Mouse (Mus musculus): Measurements from ENCODE around the gene Rnf167.

Gene Rnf167

DNA sequence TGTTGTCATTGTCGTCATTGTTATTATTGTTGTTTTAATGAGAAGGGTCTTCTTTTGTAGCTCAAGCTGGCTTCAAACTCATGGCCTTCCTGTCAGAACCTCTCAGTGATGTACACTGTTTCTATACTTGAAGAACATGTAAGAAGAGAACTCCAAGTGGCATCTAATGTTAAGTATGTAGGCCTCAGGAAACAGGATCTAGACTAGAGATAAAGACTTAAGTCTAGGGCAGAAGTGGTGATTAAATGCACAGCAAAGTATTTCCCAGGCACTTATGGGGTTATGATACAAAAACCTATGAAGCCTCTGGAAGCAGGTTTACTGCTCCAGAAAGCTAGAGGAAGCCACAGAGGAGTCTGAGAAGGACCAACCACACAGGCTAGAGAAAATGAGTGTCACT is 8.7 kb upstream of the Rnf167 start:
- DNase-seq: no peak

DNA sequence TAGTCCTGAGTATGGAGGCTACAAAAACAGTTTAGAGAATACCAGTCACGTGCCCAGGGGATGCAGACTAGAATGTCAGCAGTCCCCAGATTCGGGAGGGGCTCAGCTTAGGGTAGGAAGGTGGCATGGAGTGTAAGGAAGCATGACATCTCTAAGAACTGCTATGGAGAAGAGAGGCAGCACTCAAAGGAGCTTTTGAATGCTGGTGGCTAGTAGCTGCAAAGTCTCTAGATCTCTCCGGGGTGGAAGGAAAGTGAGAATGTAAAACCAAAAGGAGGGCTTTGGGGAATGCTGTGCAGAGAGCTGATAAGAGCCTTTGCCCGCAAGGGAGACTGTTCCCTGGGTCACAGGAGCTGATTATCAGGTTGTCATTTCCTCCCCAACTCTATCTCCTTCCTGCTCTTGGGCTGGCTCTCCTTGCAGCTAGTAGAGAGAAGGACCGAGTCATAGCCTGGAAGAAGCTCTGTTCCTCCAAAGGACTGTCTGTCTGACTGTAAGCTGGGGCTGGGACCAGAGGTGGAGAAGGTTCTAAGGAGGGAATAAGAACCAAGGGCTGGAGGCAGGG is 8.2 kb upstream of the Rnf167 start, which contains the start of gene Gp1ba:
Gene Gp1ba (plus strand): TSS at position 409 of the 565 bp plus-strand sequence.
- no peak for DNase-seq

DNA sequence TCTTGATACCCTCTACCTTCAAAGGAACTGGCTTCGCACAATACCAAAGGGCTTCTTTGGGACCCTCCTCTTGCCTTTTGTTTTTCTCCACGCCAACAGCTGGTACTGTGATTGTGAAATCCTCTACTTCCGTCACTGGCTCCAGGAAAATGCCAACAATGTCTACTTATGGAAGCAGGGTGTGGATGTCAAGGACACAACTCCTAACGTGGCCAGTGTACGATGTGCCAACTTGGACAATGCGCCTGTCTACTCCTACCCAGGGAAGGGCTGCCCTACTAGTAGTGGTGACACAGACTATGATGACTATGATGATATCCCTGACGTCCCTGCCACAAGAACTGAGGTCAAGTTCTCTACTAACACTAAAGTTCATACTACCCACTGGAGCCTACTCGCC is 7.1 kb upstream of the Rnf167 start:
- no peak for DNase-seq

DNA sequence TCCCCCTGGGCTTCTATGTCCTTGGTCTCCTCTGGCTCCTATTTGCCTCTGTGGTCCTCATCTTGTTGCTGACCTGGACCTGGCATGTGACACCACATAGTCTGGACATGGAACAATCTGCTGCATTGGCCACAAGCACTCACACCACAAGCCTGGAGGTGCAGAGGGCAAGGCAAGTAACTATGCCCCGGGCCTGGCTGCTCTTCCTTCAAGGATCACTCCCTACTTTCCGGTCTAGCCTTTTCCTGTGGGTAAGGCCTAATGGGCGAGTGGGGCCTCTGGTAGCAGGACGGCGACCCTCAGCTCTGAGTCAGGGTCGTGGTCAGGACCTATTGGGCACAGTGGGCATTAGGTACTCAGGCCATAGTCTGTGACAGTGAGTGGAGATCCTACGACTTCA is 5.8 kb upstream of the Rnf167 start:
- DNase-seq: no peak

DNA sequence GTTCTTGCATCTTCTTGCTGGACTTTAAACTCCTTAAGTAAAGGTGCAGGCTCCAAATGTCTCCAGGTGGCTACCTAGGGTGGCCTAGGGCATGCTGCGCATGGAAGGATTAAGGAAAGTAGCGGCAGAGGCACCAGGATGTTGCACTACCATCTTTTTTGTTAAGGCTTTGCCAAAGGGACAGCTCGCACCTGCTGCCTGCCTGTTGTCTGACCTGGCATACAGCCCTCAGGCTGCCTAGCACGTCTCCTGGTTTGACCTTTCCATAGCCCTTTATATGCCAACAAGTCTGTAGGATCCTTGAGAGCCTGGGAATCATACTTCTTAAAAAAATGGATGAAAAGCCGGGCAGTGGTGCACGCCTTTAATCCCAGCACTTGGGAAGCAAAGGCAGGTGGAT is 4.0 kb upstream of the Rnf167 start:
- no peak for DNase-seq

DNA sequence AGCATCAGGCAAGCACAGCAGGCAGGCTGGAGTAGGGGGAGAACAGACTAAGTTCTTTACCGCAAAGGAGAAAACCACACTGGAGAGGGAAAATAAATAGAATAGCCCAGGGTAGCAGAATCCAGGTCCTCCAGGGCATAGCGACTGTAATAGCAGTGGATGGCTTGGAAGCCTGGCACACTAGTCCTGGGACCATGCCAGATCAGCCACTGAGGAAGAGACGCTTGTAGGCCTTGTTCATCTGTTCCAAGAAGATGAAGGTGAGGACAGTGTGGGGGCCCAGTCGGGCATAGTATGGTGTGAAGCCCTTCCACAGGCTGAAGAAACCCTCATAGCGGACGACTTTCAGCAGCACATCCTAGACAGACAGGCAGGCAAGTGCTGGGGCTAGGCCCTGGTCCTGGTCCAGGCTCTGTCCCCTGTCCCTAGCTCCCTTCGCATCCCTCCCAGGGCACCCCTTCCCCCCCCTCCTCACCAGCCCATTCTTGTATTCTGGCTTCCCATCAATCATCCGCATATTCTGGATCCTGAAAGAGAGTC is 2.4 kb upstream of the Rnf167 start:
- no peak for DNase-seq

DNA sequence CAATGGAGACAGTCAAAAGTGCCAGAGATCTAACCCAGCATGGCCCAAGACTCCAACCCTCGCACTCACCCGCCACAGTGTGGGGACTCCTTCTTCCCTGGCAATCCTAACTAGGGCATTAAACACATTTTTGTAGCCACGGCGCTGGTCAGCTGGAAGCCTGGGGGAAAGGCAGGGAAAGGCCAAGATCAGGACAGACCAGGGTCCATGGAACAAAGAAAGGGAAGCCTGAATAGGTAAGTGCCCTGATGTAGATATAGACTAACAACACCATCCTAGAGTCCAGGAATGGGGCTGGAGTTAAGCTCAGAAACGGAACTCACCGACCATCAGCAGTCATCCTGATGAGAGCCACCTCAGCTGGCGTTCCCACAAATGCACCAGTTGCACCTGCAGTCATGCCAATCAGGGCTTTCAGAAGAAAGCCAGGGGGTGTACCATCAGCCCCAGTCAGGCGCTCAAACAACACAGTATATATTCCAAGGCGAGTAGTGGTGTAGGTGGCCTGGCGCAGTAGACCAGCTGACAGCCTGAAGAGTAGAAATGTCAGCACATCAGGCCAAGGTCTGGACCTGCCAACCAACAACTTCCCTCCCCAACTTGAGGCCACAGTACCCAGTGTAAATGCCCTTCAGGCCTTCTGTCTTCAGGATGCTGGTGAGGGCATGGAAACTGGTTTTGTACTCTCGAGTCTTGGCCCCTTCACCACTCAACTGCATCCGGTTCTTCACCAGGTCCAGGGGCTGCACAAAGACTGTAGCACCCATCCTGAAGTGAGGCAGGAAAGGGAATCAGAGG is 1.4 kb upstream of the Rnf167 start:
- DNase-seq: no peak

DNA sequence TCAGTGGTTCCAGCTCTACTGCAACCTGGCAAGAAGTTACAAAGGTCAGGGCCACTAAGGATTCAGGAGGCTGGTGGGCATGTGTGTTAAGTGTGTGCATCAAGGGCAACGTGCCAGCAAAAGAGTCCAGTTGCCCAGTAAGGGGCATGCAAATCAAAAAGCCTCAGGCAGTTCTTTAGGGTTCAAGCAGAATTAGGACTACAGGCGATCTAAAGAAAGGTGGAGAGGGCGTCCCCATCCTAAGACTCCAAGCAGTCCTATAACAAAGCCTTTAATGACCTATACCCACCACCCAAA is 828 bp upstream of the Rnf167 start:
- DNase-seq: no peak

DNA sequence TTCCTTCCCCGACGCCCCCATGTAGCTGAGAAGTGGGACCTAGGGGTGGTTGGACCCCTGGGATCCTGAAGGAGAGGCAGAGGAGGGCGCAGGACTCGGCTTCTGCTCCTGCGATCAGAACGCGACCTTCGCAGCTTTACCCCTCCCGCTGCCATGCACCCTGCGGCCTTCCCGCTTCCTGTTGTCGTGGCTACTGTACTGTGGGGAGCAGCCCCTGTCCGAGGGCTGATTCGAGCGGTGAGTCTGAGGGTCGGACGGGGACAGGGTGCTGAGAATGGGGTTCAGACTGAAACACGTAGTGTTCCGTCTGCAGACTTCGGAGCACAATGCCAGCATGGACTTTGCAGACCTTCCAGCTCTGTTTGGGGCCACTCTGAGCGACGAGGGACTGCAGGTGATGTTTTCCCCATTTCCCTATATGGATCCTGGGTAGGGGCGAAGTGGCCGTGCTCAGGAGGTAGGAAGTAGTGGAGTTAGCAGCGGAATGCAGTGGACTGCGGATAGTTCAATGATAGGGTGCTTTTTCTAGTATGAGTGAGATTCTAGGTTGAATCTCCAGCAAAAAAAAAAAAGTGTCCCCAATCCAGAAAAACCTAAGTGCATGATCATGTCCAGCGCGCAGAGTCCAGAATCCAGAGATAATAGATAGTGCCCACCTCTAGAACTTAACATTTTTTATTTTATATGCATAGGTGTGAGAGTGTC is 833 bp downstream of the Rnf167 start:
- peak; percentile 66 to 77 for DNase-seq

DNA sequence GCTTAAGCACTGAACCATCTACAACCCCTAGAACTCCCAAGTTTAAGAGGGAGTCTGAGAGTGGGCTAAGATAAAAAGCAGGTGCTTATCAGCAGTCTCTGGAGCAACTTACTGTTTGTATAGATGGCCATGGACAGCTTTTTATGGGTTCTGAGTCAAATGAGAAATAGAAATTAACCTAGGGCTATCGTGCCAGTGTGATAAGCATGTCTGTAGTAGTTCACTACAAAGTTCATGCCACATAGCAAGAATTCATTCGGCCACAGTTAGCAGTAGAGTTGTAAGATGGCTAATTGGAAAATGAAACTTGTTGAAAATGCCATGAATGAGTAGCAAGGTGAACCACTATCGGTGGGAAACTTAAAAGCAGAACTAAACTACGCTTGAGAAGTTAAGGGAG is 1.5 kb downstream of the Rnf167 start:
- no peak for DNase-seq

DNA sequence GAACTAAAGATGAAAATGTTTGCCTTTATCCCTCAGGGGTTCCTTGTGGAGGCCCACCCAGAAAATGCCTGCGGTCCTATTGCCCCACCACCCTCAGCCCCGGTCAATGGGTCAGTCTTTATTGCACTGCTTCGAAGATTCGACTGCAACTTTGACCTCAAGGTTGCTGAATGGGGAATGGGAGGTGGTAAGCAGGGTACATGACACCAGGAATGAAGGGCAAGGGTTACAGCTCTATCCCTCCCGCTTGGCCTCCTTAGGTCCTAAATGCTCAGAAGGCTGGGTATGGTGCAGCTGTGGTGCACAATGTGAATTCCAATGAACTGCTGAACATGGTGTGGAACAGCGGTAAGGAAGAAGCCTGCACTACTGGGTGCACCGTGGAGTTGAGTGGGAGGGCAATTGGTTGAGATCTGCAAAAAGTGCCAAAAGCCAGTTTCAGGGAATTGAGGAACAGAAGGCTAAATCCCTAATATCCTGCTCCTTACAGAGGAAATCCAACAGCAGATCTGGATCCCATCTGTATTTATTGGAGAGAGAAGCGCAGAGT is 2.2 kb downstream of the Rnf167 start:
- no peak for DNase-seq

DNA sequence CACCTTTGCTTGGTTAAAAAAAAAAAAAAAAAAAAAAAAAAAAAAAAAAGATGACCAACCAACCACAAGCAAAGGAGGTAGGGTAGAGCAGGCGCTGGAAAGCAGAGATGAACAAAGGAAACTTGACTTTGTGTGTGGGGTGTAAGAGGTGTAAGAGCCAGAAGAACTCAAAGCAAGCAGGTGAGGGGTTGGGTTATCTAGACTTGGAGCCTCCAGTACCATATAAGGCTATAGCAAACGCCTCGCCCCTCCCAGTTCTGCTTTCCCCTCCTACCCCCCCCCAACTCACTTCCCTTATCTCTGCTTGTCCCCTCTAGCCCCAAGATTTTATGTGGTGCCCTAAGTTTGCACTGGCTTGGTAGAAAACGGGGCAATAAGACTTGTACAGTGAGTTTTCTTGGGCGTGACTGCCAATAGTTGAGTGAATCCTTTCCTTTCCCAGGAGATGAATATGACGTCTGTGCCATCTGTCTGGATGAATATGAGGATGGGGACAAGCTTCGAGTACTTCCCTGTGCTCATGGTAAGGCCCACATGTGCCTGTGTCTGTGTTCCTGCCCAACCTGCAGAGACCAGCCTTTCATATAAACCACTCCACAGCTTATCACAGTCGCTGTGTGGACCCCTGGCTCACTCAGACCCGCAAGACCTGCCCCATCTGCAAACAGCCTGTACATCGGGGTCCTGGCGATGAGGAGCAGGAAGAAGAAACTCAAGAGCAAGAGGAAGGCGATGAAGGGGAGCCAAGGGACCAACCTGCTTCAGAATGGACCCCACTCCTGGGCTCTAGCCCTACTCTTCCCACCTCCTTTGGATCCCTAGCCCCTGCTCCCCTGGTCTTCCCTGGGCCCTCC is 3.5 kb downstream of the Rnf167 start:
- peak; percentile 48 to 67 for DNase-seq

DNA sequence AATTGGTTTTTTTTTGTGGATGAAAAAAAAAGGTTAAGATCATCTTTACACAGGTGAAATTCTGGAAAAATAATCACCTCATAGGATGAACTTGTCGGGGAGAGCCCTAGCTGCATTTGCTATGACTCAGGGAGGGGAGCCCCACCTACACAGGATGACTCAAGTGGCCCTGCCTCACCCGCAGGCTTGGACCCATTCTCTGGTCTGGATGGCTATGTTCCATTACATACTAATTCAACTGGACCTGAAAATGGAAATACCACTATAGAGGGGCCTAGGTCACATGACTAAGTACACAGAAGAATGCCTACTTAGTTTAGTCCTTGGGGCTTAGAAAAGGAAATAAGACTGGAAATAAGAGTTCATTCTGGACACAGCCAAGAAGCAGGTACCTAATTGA is 4.4 kb downstream of the Rnf167 start:
- peak in 1 of 2 experiments; percentile 35 for DNase-seq

DNA sequence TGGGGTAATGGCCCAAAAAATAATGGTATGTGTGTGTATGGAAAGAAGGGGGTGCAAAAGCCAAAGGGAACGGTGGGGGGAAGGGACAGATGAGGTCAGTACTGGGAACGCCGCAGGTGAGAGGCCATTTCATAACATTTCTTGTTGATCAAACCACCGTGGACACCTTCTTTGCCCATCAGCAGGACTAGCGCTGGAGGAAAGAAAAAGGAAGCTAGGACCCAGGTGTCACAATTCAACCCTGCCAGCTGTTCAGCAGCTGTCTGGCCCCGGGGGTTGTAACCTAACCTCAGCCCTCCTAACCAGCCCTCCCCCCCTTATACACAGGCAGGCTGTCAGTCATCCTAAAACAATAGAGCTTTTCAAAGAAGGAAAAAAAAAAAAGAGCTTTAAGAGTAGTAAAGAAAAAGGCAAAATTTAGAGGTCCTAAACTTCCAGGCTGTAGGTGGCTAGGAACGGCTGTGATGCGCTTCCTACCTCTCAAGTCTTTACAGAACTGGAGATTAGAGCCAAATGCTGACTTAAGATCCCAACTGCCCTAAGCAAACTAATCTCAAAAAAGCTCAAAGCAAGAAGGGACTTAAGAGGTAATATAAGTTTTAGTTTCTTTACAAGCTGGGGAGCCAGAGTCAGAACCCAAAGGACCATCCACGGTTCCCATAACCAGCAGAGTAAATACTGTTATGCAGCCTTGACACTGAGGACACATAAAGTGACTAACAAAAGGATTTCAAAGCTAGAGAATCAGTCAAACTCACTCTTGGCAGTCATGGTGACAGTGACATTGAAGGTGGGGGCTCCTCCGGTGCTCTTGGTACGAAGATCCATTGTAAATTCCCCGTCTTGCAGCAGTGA is 5.2 kb downstream of the Rnf167 start:
- DNase-seq: peak; percentile 54 to 75

DNA sequence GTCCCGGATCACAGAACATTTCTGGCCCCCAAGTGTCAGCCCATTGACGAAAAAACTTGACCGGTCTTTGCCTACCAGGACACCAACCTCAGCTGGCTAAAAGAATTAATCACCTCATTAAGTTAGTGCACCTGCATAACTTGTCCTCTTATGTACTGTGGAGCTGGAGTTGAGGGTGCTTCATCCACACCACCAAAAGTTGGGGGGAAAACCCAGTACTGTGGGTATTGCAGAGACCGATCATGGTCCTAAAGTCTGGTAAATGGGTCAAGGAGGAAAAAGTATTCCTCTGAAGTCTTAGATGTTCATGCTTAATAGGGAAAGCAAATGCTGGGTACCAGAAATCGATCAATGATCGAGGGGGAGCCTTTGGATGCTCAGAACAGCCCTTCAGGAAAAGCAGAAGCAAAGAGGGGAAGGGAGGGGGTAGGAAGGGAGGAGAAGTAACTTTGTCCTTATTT is 5.9 kb downstream of the Rnf167 start:
- peak in 1 of 2 experiments; percentile 27 for DNase-seq

DNA sequence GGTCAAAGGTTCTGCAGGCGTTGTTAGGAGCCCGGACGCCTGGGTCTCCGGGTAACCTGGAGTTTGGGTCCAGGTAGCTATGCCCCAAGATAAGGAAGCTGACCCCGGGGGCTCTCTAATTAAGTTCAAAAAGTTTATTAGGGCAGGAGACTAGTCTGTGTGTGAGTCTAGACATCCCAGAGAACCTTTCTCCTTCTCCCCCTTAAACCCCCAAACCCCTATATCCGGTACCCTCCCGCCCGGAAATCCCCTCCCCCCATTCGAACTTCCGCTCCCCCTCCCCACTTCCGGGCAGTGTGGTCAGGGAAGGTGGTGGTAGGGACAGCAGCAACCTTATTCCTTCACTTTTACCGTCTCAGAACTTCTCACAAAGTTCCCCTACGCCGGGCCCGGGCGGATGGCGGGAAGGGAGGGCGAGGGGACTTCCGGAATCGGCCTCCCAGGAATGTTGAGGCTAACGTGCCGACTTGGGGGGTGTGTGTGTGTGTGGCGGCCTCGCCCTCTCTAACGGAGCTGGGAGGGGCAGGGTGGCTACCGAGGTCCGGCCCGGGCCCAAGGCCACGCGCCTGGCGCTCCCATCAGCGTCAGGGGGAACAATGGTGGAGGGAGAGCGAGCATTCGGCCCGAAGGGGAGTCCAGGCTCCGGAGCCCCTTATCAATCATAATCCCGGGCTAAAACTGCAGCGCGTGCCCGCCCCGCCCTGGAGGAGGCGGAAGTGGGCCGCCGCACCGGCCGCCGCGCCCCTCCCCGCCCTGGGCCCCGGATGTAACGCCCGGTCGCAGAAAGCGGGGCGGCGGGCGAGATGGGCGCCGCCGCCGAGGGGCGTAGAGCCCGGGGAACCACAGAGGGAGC is 6.5 kb downstream of the Rnf167 start:
- peak; percentile 82 to 87 for DNase-seq

DNA sequence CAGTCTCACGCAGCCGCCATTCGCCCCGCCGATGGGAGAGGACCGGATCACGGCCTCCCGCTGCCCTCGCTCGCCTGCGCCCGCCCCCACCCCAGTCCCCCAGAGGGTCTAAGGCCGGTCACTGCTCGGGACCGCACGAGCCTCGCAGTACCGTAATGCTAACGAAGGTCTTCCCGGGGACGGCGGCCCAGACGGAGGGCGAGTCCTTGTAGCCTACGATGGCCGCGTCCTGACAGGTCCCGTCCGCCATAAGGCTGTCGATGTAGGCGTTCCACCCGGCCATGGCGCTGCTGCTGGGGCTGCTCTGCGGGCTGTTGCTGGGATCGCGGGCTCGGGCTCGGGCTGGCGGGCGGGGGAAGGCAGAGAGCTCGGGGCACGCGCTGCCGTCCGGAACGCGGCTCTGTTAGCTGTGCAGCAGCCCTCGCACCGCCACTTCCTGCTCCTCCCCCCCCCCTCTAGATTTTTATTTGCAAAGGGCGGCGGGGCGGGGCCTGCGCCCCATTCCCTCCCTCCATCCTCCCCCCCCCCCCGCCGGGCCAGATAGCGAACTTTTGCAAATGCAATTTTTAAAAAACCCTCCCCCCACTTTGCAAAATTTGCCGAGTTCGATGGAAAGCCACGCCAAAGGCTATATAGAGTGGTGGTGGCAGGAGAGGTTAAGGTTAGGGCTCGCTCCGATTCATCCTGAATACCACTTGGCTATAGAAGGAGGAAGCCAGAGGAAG is 7.3 kb downstream of the Rnf167 start, which contains the start of gene Pfn1:
Gene Pfn1 (minus strand): TSS at position 447 of the 725 bp plus-strand sequence.
- DNase-seq: peak; percentile 83 to 89

DNA sequence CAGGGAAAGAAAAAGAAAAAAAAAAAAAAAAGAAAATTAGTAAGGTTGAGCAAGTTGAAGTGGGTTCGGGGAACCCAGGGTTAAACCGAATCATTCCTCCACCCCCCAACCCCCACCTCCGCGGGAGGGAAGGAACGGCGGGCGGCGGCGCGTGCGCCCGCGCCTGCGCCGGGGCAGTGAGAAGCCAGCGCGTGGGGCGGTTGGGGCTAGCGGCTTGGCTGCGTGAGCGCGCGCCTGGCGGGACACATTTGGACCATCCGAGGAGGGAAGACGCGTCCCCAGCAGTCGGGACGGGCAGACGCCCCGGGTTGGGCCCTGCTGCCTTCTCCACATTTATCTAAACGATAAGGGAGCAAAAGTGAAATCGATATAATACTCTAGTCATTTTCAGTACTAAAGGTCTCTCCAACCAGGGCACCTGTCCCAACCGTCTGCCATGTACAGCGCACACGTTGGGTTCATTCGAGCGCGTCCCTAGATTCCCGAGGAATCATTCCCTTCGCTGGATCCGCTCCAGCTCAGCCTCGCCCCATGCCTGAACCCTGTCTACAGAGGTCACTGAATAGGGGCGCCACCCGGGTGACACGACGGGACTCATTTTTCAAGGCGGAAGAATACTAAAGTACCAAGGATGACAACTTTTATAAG is 8.0 kb downstream of the Rnf167 start:
- peak; percentile 82 to 83 for DNase-seq
